Mouse (Mus musculus): ENCODE measurements at regions not wholly inside any gene's neighbourhood (a gene's known extent, or its start where the extent isn't known, plus 50 kb on each side); places are given as distances from the start of the nearest gene placed in this dataset.

GRCm38 (mm10) chr1:71851268-71851667 lies 198.3 kb upstream of the Fn1 start:
- TF ChIP-seq POLR2A (IDR thresholded peaks at IDR 0.05; ENCODE audit: low read depth, low read length): no peak
- no peaks in the 10 kb centered on the region for H3K4me1 ChIP-seq (ENCODE audit: control insufficient read depth, insufficient read depth, low read length)
- no peak overlapping the region for H3K4me3 ChIP-seq (ENCODE audit: insufficient read depth, low read length)
- H3K27ac ChIP-seq (ENCODE audit: insufficient read depth, low read length): no peak overlapping the region

- TF ChIP-seq POLR2A (IDR thresholded peaks at IDR 0.05; ENCODE audit: low read depth, low read length) (no peak), CTCF (IDR thresholded peaks at IDR 0.05; ENCODE audit: borderline replicate concordance, insufficient read depth, low read length) (no peak)
- Histone ChIP-seq H3K4me3 (ENCODE audit: insufficient read depth, low read length) (no peak overlapping the region), H3K27ac (ENCODE audit: insufficient read depth, low read length) (no peak overlapping the region), H3K4me1 (ENCODE audit: control insufficient read depth, insufficient read depth, low read length) (0 out of 2 replicates have a peak, but pooled peaks cover 2% of the 10 kb centered on the region)
Measured at GRCm38 (mm10) chr1:71848656-71849055, 195.7 kb upstream of the Fn1 start.

GRCm38 (mm10) chr1:71844938-71845685 lies 192.1 kb upstream of the Fn1 start:
- 0 out of 2 replicates have a peak, but pooled peaks cover 2% of the 10 kb centered on the region for H3K4me1 ChIP-seq (ENCODE audit: control insufficient read depth, insufficient read depth, low read length)
- no peak overlapping the region for H3K4me3 ChIP-seq (ENCODE audit: insufficient read depth, low read length)
- TF ChIP-seq CTCF (IDR thresholded peaks at IDR 0.05; ENCODE audit: borderline replicate concordance, insufficient read depth, low read length) (no peak), POLR2A (IDR thresholded peaks at IDR 0.05; ENCODE audit: low read depth, low read length) (no peak)
- peak overlapping the region; percentile 70 for H3K27ac ChIP-seq (ENCODE audit: insufficient read depth, low read length)

GRCm38 (mm10) chr1:71837764-71838163 lies 184.8 kb upstream of the Fn1 start:
- H3K4me1 ChIP-seq (ENCODE audit: control insufficient read depth, insufficient read depth, low read length): no peaks in the 10 kb centered on the region
- no peak overlapping the region for H3K4me3 ChIP-seq (ENCODE audit: insufficient read depth, low read length)
- TF ChIP-seq CTCF (IDR thresholded peaks at IDR 0.05; ENCODE audit: borderline replicate concordance, insufficient read depth, low read length) (no peak), POLR2A (IDR thresholded peaks at IDR 0.05; ENCODE audit: low read depth, low read length) (no peak)
- no peak overlapping the region for H3K27ac ChIP-seq (ENCODE audit: insufficient read depth, low read length)

- Histone ChIP-seq H3K4me1 (ENCODE audit: control insufficient read depth, insufficient read depth, low read length) (no peaks in the 10 kb centered on the region), H3K27ac (ENCODE audit: insufficient read depth, low read length) (no peak overlapping the region), H3K4me3 (ENCODE audit: insufficient read depth, low read length) (no peak overlapping the region)
- TF ChIP-seq POLR2A (IDR thresholded peaks at IDR 0.05; ENCODE audit: low read depth, low read length) (no peak), CTCF (IDR thresholded peaks at IDR 0.05; ENCODE audit: borderline replicate concordance, insufficient read depth, low read length) (no peak)
Measured at GRCm38 (mm10) chr1:71837039-71837648, 184.1 kb upstream of the Fn1 start.

- no peak overlapping the region for H3K4me3 ChIP-seq (ENCODE audit: insufficient read depth, low read length)
- peaks cover 8% of the 10 kb centered on the region; the same call in 1 of the 2 replicates for H3K4me1 ChIP-seq (ENCODE audit: control insufficient read depth, insufficient read depth, low read length)
- no peak overlapping the region for H3K27ac ChIP-seq (ENCODE audit: insufficient read depth, low read length)
- TF ChIP-seq CTCF (IDR thresholded peaks at IDR 0.05; ENCODE audit: borderline replicate concordance, insufficient read depth, low read length): no peak
Measured at GRCm38 (mm10) chr1:71830379-71830778, 177.4 kb upstream of the Fn1 start.

- Histone ChIP-seq H3K27ac (ENCODE audit: insufficient read depth, low read length) (no peak overlapping the region), H3K4me3 (ENCODE audit: insufficient read depth, low read length) (no peak overlapping the region), H3K4me1 (ENCODE audit: control insufficient read depth, insufficient read depth, low read length) (peaks cover 3% of the 10 kb centered on the region; the same call in 1 of the 2 replicates)
- TF ChIP-seq CTCF (IDR thresholded peaks at IDR 0.05; ENCODE audit: borderline replicate concordance, insufficient read depth, low read length) (no peak), POLR2A (IDR thresholded peaks at IDR 0.05; ENCODE audit: low read depth, low read length) (no peak)
Measured at GRCm38 (mm10) chr1:71824410-71824809, 171.4 kb upstream of the Fn1 start.

- Histone ChIP-seq H3K4me3 (ENCODE audit: insufficient read depth, low read length) (no peak overlapping the region), H3K27ac (ENCODE audit: insufficient read depth, low read length) (no peak overlapping the region), H3K4me1 (ENCODE audit: control insufficient read depth, insufficient read depth, low read length) (no peaks in the 10 kb centered on the region)
- no peak for TF ChIP-seq CTCF (IDR thresholded peaks at IDR 0.05; ENCODE audit: borderline replicate concordance, insufficient read depth, low read length)
- TF ChIP-seq POLR2A (IDR thresholded peaks at IDR 0.05; ENCODE audit: low read depth, low read length): no peak
Measured at GRCm38 (mm10) chr1:71822123-71822522, 169.1 kb upstream of the Fn1 start.

- no peak overlapping the region for H3K4me3 ChIP-seq (ENCODE audit: insufficient read depth, low read length)
- TF ChIP-seq POLR2A (IDR thresholded peaks at IDR 0.05; ENCODE audit: low read depth, low read length): no peak
- no peak for TF ChIP-seq CTCF (IDR thresholded peaks at IDR 0.05; ENCODE audit: borderline replicate concordance, insufficient read depth, low read length)
- peaks cover 2% of the 10 kb centered on the region; the same call in 1 of the 2 replicates for H3K4me1 ChIP-seq (ENCODE audit: control insufficient read depth, insufficient read depth, low read length)
- no peak overlapping the region for H3K27ac ChIP-seq (ENCODE audit: insufficient read depth, low read length)
Measured at GRCm38 (mm10) chr1:71821099-71821498, 168.1 kb upstream of the Fn1 start.

- TF ChIP-seq CTCF (IDR thresholded peaks at IDR 0.05; ENCODE audit: borderline replicate concordance, insufficient read depth, low read length) (no peak), POLR2A (IDR thresholded peaks at IDR 0.05; ENCODE audit: low read depth, low read length) (no peak)
- peak overlapping the region; percentile 54 for H3K27ac ChIP-seq (ENCODE audit: insufficient read depth, low read length)
- H3K4me1 ChIP-seq (ENCODE audit: control insufficient read depth, insufficient read depth, low read length): peaks cover 16% of the 10 kb centered on the region
- H3K4me3 ChIP-seq (ENCODE audit: insufficient read depth, low read length): no peak overlapping the region
Measured at GRCm38 (mm10) chr1:71816306-71816705, 163.3 kb upstream of the Fn1 start.
